Mouse (Mus musculus): ENCODE measurements around the gene Atpaf2.

The Atpaf2 gene

DNA sequence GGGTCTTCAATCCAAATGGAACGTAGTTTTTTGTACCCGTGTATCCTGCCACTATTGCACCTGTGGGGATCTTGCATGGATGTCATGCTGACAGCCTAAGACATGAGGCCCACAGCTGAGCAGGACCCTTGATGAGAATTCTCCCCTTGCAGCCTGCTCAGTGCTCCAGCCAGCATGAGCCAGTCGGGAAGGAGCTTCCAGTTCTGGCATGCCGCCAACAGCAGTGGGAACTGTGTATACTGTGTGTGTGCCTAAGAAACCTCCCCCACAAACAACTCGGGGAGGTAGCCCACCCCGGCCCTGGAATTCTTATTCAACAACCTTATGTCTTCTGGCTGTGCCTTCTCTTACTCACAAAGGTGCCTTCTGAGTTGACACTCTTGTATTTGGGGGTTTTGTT lies 21.7 kb downstream of the Atpaf2 start:
- DNase-seq, result no peak

DNA sequence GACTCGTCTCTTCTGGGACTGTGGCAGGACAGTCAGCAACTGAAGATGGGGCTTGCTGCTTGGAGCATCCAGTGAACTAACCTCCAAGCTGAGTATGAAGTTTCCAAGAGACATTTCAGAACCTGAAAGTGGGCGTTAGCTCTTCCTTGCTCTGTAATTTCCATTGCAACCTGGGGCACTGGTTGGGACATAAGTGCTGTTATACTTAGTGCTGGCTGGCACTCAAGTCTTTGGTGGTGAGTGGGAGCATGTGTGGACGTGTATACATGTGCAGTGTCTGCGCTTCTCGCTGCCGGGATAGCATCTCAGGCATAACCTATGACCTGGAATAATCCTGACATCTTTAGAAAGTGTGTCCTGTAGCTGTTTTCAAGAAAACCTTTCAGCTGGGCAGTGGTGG lies 26.9 kb downstream of the Atpaf2 start:
- no peak for DNase-seq

DNA sequence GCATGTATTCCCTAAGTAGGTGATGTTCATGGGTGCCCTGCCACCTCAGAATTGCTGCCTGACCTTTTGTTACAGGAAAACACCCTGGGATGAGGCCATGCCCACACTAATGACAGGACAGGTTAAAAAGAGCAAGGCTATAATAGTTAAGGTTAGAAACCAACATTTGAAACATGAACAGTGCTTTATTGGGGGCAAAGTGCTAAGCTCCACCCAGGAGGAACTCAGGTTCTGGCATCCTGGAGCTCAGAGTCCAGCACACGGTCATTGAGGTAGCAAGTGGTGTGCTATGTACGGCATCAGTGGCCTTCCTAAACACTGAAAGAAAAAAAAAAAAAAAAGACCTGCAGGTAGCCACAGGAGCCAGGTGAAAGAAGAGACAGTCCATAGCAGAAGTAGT lies 30.3 kb downstream of the Atpaf2 start:
- peak; percentile 7 for DNase-seq

DNA sequence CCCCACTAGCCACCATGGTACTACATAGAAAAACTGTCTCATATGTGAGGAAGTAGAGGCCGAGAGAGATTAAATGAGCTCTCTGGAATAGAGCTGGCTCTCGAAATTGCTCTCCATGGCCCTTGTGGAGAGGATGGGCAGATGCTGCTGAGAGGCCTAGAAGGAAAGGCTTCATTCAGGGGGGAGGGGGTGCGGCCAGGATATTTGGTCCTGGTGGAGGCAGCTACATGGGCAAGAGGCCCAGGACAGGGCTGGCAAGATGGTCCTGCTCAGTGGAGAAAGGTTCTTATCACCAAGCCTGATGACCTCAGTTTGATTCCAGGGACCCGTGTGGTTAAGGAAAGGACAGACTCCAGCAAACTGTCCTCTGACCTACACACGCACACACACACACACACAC lies 32.3 kb downstream of the Atpaf2 start:
- no peak for DNase-seq

DNA sequence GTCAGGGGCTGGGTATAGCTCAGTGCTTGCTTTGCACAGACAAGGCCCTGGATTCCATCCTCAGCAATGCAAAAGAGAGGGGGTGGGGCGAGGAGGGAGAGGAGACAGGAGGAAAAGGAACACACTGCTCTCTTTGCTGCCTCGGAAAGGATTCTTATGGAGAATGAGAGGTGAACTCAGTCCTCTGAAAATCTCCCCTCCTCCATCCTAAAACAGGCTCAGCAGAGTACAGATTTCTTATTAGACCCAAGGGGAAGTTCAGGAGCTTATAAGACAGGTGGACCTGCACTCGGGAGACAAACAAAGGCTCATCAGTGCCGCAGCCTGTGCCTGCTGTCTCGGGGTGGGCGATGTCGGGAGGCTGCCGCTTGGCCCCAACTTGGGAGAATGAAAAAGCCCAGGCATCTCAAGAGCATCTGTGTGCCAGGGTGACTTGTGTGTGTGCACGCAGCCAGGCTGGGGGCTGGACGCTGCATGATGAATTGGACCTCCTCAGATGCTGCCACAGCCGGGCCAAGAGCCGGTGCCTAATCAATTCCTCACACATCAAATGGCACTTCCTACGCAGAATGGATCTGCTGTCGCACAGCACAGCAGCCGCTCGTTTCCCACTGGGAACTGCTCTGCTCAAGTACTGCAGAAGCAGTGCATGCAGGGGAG lies 33.4 kb downstream of the Atpaf2 start:
- no peak for DNase-seq

DNA sequence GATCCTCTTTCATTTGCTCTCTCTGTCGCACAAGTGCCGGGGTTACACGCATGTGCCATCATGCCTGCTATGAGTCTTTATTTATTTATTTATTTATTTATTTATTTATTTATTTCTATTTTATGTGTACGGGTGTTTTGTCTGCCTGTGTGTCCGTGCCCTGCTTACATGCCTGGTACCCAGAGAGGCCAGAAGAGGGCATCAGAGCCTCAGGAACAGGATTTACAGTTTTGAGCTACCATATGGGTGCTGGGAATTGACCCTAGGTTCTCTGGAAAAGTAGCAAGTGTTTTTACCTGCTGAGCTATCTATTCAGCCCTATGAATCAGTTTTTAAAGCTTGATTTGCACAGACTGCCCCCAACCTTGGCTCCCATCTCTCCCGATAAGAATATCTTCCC lies 34.7 kb downstream of the Atpaf2 start:
- DNase-seq, result no peak

DNA sequence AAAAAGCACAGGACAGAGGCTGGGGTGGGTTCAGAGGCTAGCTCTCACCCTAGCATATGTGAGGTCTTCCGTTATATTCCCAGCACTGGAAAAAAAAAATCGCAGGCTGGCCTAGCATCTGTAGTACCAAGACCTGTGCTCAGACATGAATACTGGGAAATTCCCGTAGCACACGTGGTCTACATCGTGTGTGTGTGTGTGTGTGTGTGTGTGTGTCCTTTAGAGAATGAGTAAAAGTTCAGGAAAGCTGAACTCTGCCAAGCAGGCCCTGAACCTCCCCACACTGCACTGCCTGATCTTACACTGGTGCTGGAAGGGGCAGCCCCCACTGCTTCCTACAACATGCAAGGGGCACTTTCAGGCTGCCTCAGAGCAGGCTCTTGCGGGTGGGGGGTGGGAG lies 43.8 kb downstream of the Atpaf2 start:
- DNase-seq, result no peak

DNA sequence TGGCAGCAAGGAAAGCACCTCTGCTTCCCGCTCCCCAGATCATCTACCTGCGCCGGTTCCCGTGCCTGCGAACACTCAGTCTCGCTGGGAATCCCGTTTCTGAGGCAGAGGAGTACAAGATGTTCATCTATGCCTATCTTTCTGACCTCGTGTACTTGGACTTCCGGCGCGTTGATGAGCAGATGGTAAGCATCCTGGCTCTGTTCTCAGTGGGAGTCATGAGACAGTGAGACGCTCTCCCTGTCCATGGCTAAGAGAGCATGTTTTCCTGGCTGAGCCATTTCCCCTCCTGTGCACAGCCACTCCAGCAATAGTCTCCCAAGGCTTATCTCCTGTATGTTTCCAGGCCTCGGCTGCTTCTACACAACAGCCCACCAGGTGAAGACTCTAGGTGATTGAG lies 47.8 kb downstream of the Atpaf2 start:
- no peak for DNase-seq

DNA sequence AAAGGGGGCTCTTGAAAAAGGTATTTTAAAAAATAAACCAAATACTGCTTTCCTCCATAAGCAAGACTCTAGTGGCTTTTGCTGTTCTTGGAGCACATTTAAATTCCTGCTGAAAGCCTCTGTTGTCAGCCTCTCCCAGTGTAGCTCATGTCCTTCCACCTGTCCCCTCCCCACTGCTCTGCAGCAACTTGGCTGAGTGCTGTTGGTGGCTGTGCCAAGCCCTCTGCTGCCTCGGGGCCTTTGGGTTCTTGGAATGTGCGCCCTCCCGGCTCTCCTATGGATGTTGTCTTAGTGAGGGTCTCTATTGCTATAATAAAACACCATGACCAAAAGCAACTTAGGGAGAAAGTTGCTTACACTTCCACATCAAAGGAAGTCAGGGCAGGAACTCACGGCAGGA lies 48.8 kb downstream of the Atpaf2 start:
- DNase-seq, result no peak

DNA sequence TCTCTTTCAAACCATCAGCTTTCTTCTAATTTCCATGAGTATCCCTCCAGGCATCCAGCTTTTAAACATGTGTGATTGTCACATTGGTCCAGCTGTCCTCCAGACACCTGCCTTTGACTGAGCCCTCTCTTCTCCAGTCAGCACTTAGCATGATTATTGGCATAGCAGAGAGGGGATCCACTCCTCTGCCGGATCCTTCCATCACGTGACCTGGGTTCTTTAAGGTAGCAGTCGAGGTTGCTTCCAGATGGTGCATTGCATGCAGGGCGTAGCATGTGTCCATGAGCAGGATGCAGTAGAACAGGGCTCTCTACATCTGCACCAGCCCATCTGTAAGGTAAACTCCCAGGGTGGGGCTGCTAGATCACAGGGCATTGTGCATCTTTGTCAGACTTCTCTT lies 49.3 kb downstream of the Atpaf2 start:
- DNase-seq, result no peak

DNA sequence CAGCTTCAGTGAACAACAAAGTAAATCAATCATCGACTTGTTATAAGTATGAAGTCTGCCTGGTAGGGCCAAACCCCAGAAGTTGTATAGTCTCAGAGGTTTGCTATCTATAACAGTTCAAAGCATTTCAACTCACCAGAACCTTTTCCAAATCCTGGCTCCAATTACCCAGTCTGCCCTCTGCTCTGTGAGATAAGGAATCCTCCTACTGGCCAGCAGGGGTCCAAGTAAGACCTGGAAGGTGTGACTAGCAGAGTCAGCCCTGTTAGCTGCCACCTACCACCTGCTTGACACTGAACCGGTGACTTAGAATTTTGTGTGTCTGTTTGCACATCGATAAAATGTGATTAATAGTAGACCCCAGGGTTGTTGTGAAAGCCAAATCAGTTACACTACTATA lies 51.0 kb downstream of the Atpaf2 start:
- no peak for DNase-seq

DNA sequence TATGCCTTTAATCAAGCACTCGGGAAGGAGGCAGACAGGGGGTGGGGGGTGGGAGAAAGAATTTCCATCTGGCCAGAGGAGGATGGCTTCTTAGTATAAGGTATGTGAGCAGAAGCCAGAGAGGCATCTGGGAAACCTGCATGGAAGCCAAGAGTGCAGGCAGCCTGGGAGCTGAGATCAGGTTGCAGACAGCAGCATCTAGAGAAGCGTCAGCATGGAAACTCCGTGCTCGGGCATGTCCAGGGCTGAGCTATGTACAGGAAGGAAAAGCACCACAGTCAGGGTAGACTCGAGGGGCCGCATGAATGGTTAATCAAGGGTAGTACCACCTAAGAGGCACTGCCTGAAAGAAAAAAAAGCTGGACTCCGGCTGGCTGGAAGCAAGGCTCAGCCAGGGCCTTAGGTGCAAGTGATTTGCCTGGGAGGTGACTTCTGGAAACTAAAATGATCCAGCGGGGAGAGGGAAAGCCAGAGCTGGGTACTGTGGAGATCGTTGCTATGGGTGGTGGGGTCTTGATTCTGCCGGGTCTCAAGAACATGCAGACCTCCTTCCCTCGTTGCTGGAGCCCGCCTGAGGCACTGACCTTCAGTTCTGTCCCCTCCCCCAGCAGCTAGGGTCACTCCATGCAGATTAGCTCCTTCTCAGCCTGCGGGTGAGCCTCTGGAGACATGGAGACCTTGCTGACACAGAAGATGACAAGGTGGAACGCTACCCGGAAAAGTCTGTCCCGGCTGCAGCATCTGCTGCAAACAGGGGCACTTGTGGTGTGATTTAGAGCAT lies 51.8 kb downstream of the Atpaf2 start:
- no peak for DNase-seq

DNA sequence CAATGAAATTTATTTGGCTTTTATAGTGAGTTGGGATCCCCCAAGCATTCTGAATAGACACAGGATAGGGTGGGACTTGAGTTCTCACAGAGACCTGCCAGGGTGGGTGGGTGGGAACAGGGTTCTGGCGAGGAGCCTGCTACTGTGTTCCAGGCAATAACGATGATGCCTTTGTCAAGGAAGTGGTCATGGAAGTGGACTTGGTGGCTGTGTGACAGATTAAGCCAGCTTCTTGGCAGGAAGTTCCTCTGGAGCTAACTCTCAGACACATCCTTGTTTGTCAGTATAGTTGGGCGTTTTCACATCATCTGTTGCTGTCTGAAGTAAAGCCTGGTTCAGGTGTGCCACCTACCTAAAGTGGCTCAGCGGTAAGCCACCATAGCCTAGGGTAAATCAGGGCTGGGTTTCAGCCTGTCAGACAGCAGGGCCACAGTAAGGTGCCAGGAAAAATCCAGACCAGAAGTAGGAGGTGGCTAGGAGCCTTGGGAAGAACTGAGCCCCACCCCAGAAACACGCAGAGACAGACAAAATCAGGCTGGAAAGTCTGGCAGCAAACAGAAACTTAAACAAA lies 57.5 kb downstream of the Atpaf2 start:
- peak; percentile 43 for DNase-seq

DNA sequence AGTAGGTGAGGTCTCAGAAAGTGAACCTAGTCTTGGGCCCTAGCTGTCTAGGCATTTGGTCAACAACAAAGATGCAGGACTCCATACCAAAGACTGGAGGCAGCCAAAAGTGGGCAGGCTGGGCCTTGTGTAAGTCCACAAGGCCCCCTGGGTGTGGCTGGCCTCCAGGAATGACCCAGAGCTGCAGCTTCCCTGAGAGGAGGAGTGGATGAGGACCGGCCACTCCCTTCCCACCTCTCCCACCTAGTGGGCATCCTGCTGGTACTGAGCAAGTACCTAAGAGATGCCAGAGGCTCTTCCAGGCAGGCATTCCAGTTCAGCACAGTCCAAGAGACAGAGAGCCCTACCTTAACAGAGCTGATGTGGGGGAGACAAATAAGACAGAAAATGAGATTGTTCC lies 58.3 kb downstream of the Atpaf2 start:
- DNase-seq, result no peak

DNA sequence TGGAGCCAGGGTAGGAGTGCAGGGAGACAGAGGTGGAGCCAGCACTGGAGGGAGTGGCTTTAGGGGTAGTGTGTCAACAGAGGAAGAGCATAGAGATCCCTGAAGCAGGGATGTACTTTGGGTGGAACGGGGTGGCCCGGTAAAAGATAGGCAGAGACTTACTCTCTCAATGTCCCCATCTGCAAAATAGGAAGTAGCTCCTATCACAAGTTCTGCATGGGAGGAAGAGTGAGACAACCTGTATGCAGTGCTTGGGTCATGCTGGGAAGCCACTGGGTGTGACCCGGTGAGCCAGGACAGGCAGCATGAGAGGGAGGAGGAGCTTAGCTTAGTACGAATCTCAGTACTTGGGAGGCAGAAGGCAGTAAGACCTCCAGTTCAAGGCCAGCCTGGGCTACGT lies 59.1 kb downstream of the Atpaf2 start:
- DNase-seq, result no peak

DNA sequence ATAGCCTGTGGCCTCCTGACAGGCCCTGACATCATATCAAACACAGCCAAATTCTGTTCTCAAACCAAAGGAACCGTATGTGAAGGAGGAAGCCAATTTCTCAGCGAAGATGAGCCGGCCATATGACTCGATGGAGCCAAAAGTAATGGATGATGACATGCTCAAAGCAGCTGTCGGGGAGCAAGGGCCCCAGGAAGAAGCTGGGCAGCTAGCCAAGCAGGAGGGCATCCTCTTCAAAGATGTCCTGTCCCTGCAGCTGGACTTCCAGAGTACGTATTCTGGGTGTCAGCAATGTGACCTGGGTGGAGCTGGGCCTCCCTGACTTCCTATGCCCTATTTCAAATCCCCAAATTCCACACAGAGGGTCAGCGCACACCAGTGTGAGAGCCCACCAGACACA lies 59.7 kb downstream of the Atpaf2 start:
- no peak for DNase-seq

DNA sequence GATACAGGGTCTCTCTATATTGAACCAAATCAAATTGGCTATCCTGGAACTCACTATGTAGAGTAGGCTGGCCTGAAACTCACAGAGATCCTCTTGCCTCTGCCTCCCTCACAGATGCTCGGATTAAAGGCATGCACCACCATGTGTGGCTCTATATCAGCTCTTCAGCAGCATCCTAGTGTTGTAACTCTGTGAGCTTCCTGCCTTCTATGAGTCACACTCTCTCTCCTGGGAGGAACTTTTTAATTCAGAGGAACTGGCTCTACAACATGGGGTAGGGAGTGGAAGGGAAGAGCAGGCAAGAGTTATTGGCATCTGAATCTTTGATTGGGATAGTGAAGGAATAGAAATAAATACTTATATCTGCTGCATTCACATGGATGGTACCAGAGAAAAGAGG lies 61.1 kb downstream of the Atpaf2 start:
- DNase-seq, result no peak

DNA sequence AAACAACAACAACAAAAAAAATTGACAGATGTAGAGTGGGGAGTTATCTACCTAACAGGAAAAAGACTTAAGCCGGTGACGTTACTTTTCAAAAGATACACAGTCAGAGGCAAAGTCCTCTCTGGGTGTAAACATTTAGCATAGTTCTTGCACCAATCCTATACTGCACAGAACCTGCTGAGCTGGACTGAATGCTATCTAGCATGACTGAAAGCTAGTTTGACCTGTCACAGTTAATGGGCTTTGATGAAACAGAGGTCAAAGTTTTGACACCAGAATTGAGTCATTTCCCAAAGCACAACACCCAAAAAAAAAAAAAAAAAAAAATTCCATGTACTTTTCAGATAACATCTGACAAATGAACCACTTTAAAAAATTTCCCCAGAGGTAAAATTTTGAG lies 62.3 kb downstream of the Atpaf2 start:
- no peak for DNase-seq

DNA sequence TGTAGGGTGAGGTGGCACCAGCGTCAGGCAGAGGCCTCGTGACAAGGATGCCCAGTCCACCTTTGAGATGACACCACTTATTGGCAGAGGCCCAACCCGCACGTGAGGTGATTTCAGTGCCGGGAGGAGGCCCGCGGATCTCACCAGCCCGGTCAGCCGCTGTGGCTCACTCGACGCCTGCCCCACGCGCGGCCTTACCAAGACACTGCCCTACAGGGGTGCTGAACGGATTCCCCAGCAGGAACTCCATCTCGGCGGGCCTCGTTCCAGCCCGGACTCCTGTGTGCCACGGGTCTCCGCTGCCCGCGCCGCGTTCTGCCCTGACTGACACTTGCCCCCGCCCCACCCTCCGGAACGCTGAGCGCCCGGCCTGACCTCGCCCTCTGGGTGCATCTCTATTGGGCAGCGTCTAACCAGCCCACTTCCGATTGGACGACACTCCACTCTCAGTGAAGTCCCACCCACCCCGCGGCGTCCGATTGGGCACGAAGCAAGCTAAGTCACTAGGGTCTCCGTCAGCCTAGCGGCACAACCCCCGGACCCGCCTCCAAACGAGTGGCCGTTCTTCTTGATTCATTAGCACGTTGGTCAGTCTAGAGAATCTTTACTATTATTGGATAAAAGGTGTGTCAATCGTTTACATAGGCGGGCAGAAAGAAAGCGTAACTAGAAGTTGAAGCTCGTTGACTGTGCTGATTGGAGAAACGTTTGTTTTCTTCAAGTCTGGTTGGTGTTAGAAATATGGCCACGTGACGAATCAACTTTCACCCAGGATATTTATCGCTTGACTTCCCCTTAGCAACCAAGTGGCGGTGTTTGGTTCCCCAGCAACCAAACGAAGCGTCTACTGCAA lies 65.5 kb downstream of the Atpaf2 start, which contains the start of the genes Tom1l2 and Drc3:
Tom1l2 (minus strand) TSS at position 347 of the 853 bp plus-strand sequence.
Drc3 (plus strand) TSS at position 771 of the 853 bp plus-strand sequence.
- DNase-seq, result peak; percentile 100

DNA sequence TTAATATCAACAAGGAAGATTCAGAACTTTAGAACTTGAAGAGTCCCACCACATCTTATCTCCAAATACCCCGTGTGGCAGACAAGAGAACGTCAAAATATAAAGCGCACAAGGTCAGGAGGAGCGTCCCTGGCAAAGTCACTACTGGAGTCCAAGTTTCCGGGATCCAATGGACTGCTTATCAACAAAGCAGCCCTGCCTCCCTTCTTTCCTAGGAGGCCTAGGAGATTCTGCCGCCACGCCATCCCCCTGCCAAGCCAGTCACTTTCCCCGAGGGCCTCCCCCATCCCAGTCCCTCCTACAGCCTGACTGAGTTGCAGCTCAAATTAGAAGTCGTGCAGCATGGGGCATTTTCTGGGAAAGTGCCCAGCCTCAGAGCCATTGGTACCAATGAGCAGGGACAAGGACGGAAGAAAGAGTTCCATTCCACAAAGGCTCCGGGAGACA lies 66.3 kb downstream of the Atpaf2 start:
- peak; percentile 47 for DNase-seq

DNA sequence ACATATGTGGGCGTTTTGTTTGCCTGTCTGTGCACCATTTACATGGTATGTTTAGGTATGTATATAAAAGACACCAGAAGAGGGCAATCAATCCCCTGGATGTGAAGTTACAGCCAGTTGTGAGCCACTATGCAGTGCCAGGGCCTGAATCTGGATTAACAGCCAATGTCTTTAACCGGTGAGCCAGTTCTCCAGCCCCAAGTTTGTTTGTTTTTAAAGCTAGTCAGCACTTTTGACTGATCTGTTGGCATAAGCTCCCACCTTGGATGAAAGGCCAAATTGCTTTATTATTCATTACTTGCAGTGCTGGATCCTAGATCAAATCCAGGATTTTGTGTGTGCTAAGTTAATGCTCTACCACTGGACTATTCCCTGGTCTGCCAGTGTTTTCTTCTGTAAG lies 66.9 kb downstream of the Atpaf2 start:
- DNase-seq, result peak; percentile 65

All from kidney, adult 11 months (tissue).